Mouse (Mus musculus) embryonic facial prominence, embryonic 14.5 days (tissue): ENCODE measurements around the gene Zfp366. TPM values are rescaled to one million over a fixed set of nuclear protein-coding genes. Genes with fewer than 3 reads are reported as not detected.

Experiments used
- ATAC-seq: fragments of 200-750 bp; cut with Nextera tagmentation; 2 replicates; pipeline ENCODE4 v1.8.0; 2017; ENCODE audit warnings: low read depth, moderate number of reproducible peaks, moderate TSS enrichment
- DNase-seq: peaks from one replicate; pipeline ENCODE4 v3.0.0-alpha.2; 2015; ENCODE audit warnings: low spot score
- H3K27ac ChIP-seq: fragments of 300-500 bp; sonication (generic); replicated peaks from 2 replicates; pipeline ENCODE4 v1.5.1; 2014; ENCODE audit warnings: low read depth, mild to moderate bottlenecking, low read length, moderate library complexity
- H3K27me3 ChIP-seq: fragments of 300-500 bp; sonication (generic); replicated peaks from 2 replicates; pipeline ENCODE4 v1.6.1; 2014; ENCODE audit warnings: low read length; ENCODE audit not compliant: control insufficient read depth, insufficient read depth
- H3K36me3 ChIP-seq: fragments of 300-500 bp; sonication (generic); 2 replicates; pipeline ENCODE4 v1.6.1; 2014; ENCODE audit warnings: low read length, mixed read lengths; ENCODE audit not compliant: control insufficient read depth, insufficient read depth
- H3K4me1 ChIP-seq: fragments of 300-500 bp; sonication (generic); 2 replicates; pipeline ENCODE4 v1.6.1; 2014; ENCODE audit warnings: antibody characterized with exemption, low read length; ENCODE audit not compliant: control insufficient read depth, insufficient read depth
- H3K4me2 ChIP-seq: fragments of 300-500 bp; sonication (generic); 2 replicates; pipeline ENCODE4 v1.6.1; 2014; ENCODE audit warnings: low read depth, mild to moderate bottlenecking, low read length, moderate library complexity, mixed read lengths
- H3K4me3 ChIP-seq: fragments of 300-500 bp; sonication (generic); 2 replicates; pipeline ENCODE4 v1.5.1; 2014; ENCODE audit warnings: low read depth, mild to moderate bottlenecking, low read length
- H3K9ac ChIP-seq: fragments of 300-500 bp; sonication (generic); 2 replicates; pipeline ENCODE4 v1.6.1; 2014; ENCODE audit warnings: low read depth, mild to moderate bottlenecking, low read length, moderate library complexity, mixed read lengths
- H3K9me3 ChIP-seq: fragments of 300-500 bp; sonication (generic); 2 replicates; pipeline ENCODE4 v1.6.1; 2016; ENCODE audit warnings: low read length; ENCODE audit not compliant: control insufficient read depth
- WGBS: fragments of 180-500 bp; shearing (Covaris S2); extraction: QIAGEN DNeasy Blood & Tissue Kit; methylation state at CpG from one replicate; pipeline ENCODE4 v1.1.7; 2014; 5-methylcytosine and 5-hydroxymethylcytosine counted together
- polyA plus RNA-seq: library from polyadenylated mRNA; unstranded; fragments of >200 nt; fragmentation: Nextera tagmentation; extraction: Ambion mirVana; gene quantifications from 2 replicates; pipeline ENCODE4 v1.2.1, GENCODE M21; 2014

Gene Zfp366
- polyA plus RNA-seq, 1 experiment from 2014 or later: 0.99 TPM

GRCm38 (mm10) chr13:99210837-99211236 is 26.2 kb downstream of the Zfp366 start:
- H3K27ac ChIP-seq: no peak overlapping the region
- H3K27me3 ChIP-seq: no peaks in the 10 kb centered on the region
- H3K4me2 ChIP-seq: no peak overlapping the region
- H3K9ac ChIP-seq: no peak overlapping the region
- WGBS: 75% methylated on average over 5 of the region's 5 CpGs
- no peaks in the 10 kb centered on the region for H3K9me3 ChIP-seq
- H3K36me3 ChIP-seq: no peaks in the 10 kb centered on the region
- no peak for ATAC-seq
- DNase-seq: no peak
- no peak overlapping the region for H3K4me3 ChIP-seq
- H3K4me1 ChIP-seq: no peaks in the 10 kb centered on the region

DNA sequence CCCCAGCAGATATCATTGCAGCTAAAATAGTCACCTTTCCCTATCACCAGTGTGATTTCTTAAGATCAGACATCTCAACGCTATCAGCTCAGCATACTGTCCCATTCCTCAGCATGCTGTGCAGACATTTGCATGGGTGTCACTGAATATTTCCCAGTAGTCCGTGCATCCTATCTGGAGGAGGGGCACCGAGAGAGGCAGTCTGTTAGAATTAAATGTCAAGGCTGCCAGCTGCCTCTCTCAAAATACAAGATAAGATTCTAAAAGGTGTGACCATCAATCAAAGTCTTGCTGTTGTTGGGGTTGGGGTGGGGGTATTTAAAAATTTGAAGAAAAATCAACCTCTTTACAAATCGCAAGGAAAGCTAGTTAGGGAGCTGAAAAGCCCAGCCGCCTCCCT is 28.4 kb downstream of the Zfp366 start:
- ATAC-seq: no peak

GRCm38 (mm10) chr13:99216005-99216404 is 31.4 kb downstream of the Zfp366 start:
- H3K27me3 ChIP-seq: no peaks in the 10 kb centered on the region
- no peak for DNase-seq
- H3K36me3 ChIP-seq: no peaks in the 10 kb centered on the region
- ATAC-seq: no peak
- no peak overlapping the region for H3K9ac ChIP-seq
- no peak overlapping the region for H3K27ac ChIP-seq
- no peaks in the 10 kb centered on the region for H3K4me1 ChIP-seq
- no peak overlapping the region for H3K4me3 ChIP-seq
- no peak overlapping the region for H3K4me2 ChIP-seq
- WGBS: 72% methylated on average over 2 of the region's 2 CpGs
- no peaks in the 10 kb centered on the region for H3K9me3 ChIP-seq

More for the DNA sequence above, 28.4 kb downstream of the Zfp366 start:
- H3K4me1 ChIP-seq: no peaks in the 10 kb centered on the region
- no peaks in the 10 kb centered on the region for H3K36me3 ChIP-seq
- no peak overlapping the region for H3K27ac ChIP-seq
- no peaks in the 10 kb centered on the region for H3K27me3 ChIP-seq
- no peak overlapping the region for H3K9ac ChIP-seq
- no peak overlapping the region for H3K4me3 ChIP-seq
- H3K4me2 ChIP-seq: no peak overlapping the region
- 72% methylated on average over 5 of the region's 5 CpGs for WGBS
- H3K9me3 ChIP-seq: no peaks in the 10 kb centered on the region
- DNase-seq: no peak

DNA sequence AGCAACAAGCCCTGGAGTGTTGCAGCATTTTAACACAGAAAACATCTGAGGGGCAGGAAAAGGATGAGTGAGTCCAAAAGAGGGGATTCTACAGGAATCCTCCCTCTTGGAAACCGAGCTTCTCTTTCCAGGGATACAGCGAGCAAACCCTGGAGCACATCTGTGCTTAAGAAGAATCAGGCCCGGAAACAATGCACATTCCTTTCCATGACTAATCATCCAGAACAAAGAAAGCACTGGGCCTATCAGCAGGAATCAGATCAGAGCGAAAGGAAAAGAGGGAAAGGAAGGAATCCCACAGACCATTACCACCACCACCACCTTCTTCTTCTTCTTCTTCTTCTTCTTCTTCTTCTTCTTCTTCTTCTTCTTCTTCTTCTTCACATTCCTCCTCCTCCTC is 33.4 kb downstream of the Zfp366 start:
- H3K4me3 ChIP-seq: no peak overlapping the region
- WGBS: 7% methylated on average over 4 of the region's 4 CpGs
- no peaks in the 10 kb centered on the region for H3K27me3 ChIP-seq
- H3K4me1 ChIP-seq: no peaks in the 10 kb centered on the region
- no peaks in the 10 kb centered on the region for H3K9me3 ChIP-seq
- ATAC-seq (no peak), DNase-seq (peak; percentile 80)
- no peak overlapping the region for H3K4me2 ChIP-seq
- H3K27ac ChIP-seq: no peak overlapping the region
- no peak overlapping the region for H3K9ac ChIP-seq
- no peaks in the 10 kb centered on the region for H3K36me3 ChIP-seq

- ATAC-seq: no peak
- H3K27ac ChIP-seq: no peak overlapping the region
- no peak for DNase-seq
Measured at GRCm38 (mm10) chr13:99219586-99219985, 35.0 kb downstream of the Zfp366 start.

DNA sequence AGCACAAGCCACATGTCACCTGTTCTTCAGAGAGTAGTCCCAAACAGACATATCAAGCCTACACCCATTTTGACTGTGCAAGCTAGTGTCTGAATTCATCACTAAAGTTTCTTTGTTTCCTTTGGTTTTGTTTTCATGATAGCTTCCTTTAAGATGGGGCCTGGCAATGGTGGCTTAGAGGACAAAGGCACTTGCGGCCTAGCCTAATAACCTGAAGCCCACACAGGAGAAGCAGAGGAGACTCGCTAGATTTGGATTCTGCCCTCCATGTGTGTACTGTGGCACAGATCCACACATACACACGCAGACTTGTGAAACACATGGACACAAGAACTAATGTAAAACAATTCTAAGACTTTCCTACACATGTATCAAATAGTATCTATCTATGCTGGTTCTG is 37.4 kb downstream of the Zfp366 start:
- H3K9ac ChIP-seq: no peak overlapping the region
- no peak for DNase-seq
- no peaks in the 10 kb centered on the region for H3K36me3 ChIP-seq
- no peak for ATAC-seq
- H3K27ac ChIP-seq: no peak overlapping the region
- no peak overlapping the region for H3K4me3 ChIP-seq
- H3K9me3 ChIP-seq: no peaks in the 10 kb centered on the region
- no peaks in the 10 kb centered on the region for H3K4me1 ChIP-seq
- H3K4me2 ChIP-seq: no peak overlapping the region
- 93% methylated on average over 3 of the region's 3 CpGs for WGBS
- H3K27me3 ChIP-seq: no peaks in the 10 kb centered on the region

More at GRCm38 (mm10) chr13:99219586-99219985, 35.0 kb downstream of the Zfp366 start:
- Histone ChIP-seq H3K27me3 (no peaks in the 10 kb centered on the region), H3K4me1 (no peaks in the 10 kb centered on the region), H3K9ac (no peak overlapping the region), H3K9me3 (no peaks in the 10 kb centered on the region), H3K4me2 (no peak overlapping the region), H3K36me3 (no peaks in the 10 kb centered on the region), H3K4me3 (no peak overlapping the region)
- WGBS: 89% methylated on average over 4 of the region's 4 CpGs

GRCm38 (mm10) chr13:99222476-99222875 is 37.9 kb downstream of the Zfp366 start:
- Histone ChIP-seq H3K27me3 (no peaks in the 10 kb centered on the region), H3K9me3 (no peaks in the 10 kb centered on the region), H3K4me3 (no peak overlapping the region), H3K9ac (no peak overlapping the region), H3K4me1 (no peaks in the 10 kb centered on the region), H3K4me2 (no peak overlapping the region), H3K27ac (no peak overlapping the region), H3K36me3 (no peaks in the 10 kb centered on the region)
- no peak for DNase-seq
- 92% methylated on average over 5 of the region's 5 CpGs for WGBS
- ATAC-seq: no peak

GRCm38 (mm10) chr13:99223321-99223884 is 38.8 kb downstream of the Zfp366 start:
- no peak overlapping the region for H3K27ac ChIP-seq
- no peaks in the 10 kb centered on the region for H3K27me3 ChIP-seq
- no peak overlapping the region for H3K9ac ChIP-seq
- no peaks in the 10 kb centered on the region for H3K4me1 ChIP-seq
- DNase-seq (no peak), ATAC-seq (no peak)
- H3K9me3 ChIP-seq: no peaks in the 10 kb centered on the region
- 68% methylated on average over 8 of the region's 8 CpGs for WGBS
- no peak overlapping the region for H3K4me2 ChIP-seq
- no peaks in the 10 kb centered on the region for H3K36me3 ChIP-seq
- no peak overlapping the region for H3K4me3 ChIP-seq

- Histone ChIP-seq H3K4me1 (no peaks in the 10 kb centered on the region), H3K4me2 (no peak overlapping the region), H3K4me3 (no peak overlapping the region), H3K9me3 (no peaks in the 10 kb centered on the region), H3K27me3 (no peaks in the 10 kb centered on the region), H3K9ac (no peak overlapping the region), H3K36me3 (no peaks in the 10 kb centered on the region), H3K27ac (no peak overlapping the region)
- ATAC-seq: no peak
- no peak for DNase-seq
- 90% methylated on average over 8 of the region's 8 CpGs for WGBS
Measured at GRCm38 (mm10) chr13:99223917-99224316, 39.3 kb downstream of the Zfp366 start.
